Mouse (Mus musculus) granulocyte monocyte progenitor cell, adult 5-6 weeks (primary cell): ENCODE results near the gene Got1. TPM values are rescaled to one million over a fixed set of nuclear protein-coding genes. Genes with fewer than 3 reads are reported as not detected.
"Not testable (repeated sequence)": the region's sequence is repeated elsewhere in the genome, so short reads cannot be mapped to it uniquely, and the experiment has no call there.

Experiments used
- ATAC-seq: replicated peaks from 2 replicates; pipeline ENCODE4 v1.8.0; 2016; ENCODE audit warnings: mild to moderate bottlenecking, moderate TSS enrichment, inconsistent platforms; ENCODE audit not compliant: poor library complexity, severe bottlenecking
- total RNA-seq, 2 experiments: library from RNA; stranded (forward) in 1 of 2; stranded (reverse) in 1 of 2; fragments of 200-712, 200-1000 nt in 1 of 2; fragments of >200 nt in 1 of 2; fragmentation: Nextera tagmentation in 1 of 2; gene quantifications; 2 replicates each; pipeline ENCODE4 v1.2.3; 2014 to 2017

Gene Got1
- total RNA-seq, 2 experiments from 2014 or later: 17.3 to 22.6 TPM

GRCm38 (mm10) chr19:43493878-43494277 lies 30.5 kb downstream of the Got1 start:
- ATAC-seq: no peak

GRCm38 (mm10) chr19:43493316-43493715 lies 31.1 kb downstream of the Got1 start:
- not testable (repeated sequence) for ATAC-seq

- ATAC-seq: no peak
These were observed 37.0 kb downstream of the Got1 start for GRCm38 (mm10) chr19:43487429-43487828.

- ATAC-seq: no peak
These were observed 43.9 kb downstream of the Got1 start for GRCm38 (mm10) chr19:43480512-43480911.

- ATAC-seq: no peak
These were observed 45.0 kb downstream of the Got1 start for GRCm38 (mm10) chr19:43479431-43479830.

- peak; percentile 48; the same call in 1 of the 2 replicates for ATAC-seq
These were observed 45.5 kb downstream of the Got1 start for GRCm38 (mm10) chr19:43478891-43479290.

GRCm38 (mm10) chr19:43477436-43477835 lies 47.0 kb downstream of the Got1 start:
- no peak for ATAC-seq

- ATAC-seq: no peak
These were observed 48.3 kb downstream of the Got1 start for GRCm38 (mm10) chr19:43476063-43476462.

GRCm38 (mm10) chr19:43475642-43476041 lies 48.8 kb downstream of the Got1 start:
- no peak for ATAC-seq

- ATAC-seq: no peak
These were observed 51.6 kb downstream of the Got1 start for GRCm38 (mm10) chr19:43472781-43473180.

GRCm38 (mm10) chr19:43472331-43472730 lies 52.1 kb downstream of the Got1 start:
- ATAC-seq: no peak

- no peak for ATAC-seq
These were observed 55.1 kb downstream of the Got1 start for GRCm38 (mm10) chr19:43469333-43469732.

- no peak for ATAC-seq
These were observed 56.3 kb downstream of the Got1 start for GRCm38 (mm10) chr19:43467927-43468685.

GRCm38 (mm10) chr19:43465601-43466255 lies 58.7 kb downstream of the Got1 start:
- ATAC-seq: no peak

GRCm38 (mm10) chr19:43465076-43465475 lies 59.3 kb downstream of the Got1 start:
- ATAC-seq: no peak

GRCm38 (mm10) chr19:43464294-43464687 lies 60.1 kb downstream of the Got1 start:
- no peak for ATAC-seq

GRCm38 (mm10) chr19:43463546-43464293 lies 60.7 kb downstream of the Got1 start:
- no peak for ATAC-seq

GRCm38 (mm10) chr19:43462141-43462540 lies 62.3 kb downstream of the Got1 start:
- no peak for ATAC-seq

GRCm38 (mm10) chr19:43460481-43460880 lies 63.9 kb downstream of the Got1 start:
- ATAC-seq: no peak

GRCm38 (mm10) chr19:43459948-43460347 lies 64.5 kb downstream of the Got1 start:
- ATAC-seq: no peak

GRCm38 (mm10) chr19:43453025-43453424 lies 71.4 kb downstream of the Got1 start:
- no peak for ATAC-seq
